Mouse (Mus musculus): ENCODE results near the gene Arl16.

DNA sequence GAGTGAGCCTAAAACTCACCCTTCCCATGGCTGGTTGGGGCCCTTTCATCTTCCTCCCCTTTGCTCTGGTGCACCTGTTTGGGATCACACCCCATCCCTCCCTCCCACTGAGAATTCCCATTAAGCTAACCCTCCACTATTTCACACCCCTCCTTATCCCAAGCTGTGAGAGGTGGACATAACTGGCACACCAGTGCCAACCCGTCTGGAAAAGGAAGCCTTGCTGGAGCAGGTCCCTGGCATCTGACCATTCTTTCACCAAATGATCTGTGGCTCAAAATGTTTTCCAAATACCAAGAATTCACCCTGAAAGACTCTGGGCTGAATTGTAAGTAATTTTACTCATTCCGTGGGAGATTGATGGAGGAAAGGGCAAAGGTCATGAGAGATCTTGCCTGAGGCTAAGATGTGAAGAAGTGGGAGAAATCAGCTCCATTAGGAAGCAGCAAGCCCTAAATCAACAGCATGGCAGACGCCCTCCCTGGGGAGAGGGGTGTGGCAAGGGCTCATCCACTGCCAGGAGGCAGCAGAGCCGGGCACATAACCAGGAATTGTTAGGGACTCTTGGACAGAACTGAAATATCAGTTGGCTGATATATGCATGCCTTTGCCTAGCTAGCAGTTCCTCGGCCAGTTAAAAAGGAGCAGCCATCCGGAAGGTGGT lies 45.5 kb upstream of the Arl16 start:
- TF ChIP-seq CTCF (conservative IDR thresholded peaks at IDR 0.05; ENCODE audit: low read length), result no peak
- TF ChIP-seq POU5F1 (IDR thresholded peaks at IDR 0.05; ENCODE audit: borderline replicate concordance, low read length), result no peak
- TF ChIP-seq NANOG (IDR thresholded peaks at IDR 0.05; ENCODE audit: borderline replicate concordance, low read length), result no peak
